In the genomic region with DNA sequence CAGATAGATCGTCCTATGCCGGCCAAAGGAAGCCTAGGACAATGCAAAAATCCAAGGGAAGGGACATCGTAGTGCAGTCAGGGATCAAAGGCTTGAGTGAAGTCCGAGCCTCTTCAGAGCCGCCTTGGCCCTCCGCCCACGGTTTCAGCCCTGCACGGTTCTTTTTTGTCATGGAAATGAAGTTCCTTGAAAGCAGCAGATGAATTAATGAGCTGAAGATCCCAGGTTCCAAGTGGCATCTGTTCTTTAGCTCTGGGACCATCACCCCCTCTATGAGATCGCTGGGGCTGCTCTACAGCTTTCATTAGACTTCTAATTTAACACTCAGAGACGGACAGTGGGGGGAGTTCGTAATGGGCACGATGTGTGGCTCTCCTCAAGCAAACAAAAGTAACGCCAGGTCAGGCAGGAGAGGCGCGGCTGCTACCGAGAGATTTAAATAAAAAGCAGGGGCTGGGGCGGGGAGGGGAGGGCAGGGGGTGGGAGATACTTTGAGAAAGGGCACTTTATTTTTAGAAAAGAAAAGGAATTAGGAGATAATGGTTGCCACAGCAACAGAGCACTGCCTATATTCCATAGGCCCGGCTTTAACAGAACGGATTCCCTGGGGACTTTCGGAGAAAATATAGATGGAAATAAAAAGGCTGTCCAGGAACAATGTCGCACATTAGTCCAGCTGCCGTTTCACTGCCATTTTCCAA, we compare ENCODE assay signal across 9 mouse cellular contexts.
DNase-seq lines count a peak whose midpoint lies in the region; ATAC-seq and TF ChIP-seq lines count a peak whose summit lies in the region.
"Had no signal": no experiment of that assay in that cellular context is flagged by ENCODE, and none has a peak within 500 bp of the region (broad histone marks: within the 10 kb centered on the region; RNA-seq: fewer than 3 reads in every experiment).

No protein-coding gene starts in this region.

- ATAC-seq in limb, embryonic 14.5 days (ENCODE audit: low FRiP score, low read depth) = no peak
- ATAC-seq in megakaryocyte progenitor cell, adult 5-6 weeks (replicated peaks; ENCODE audit: poor library complexity) = no peak

- no peaks in the 10 kb centered on the region for H3K36me3 ChIP-seq in limb, embryonic 14.5 days (ENCODE audit: control insufficient read depth, insufficient read depth, low read length)

- 16% methylated on average over 22 of the region's 22 CpGs for WGBS in limb, embryonic 14.5 days

- no peaks in the 10 kb centered on the region for H3K27me3 ChIP-seq in limb, embryonic 14.5 days (ENCODE audit: control insufficient read depth, insufficient read depth, low read length)

- no peak overlapping the region for H3K27ac ChIP-seq in limb, embryonic 14.5 days (replicated peaks; ENCODE audit: low read depth, low read length)
- H3K27ac ChIP-seq: macrophage had no signal

- H3K9me3 ChIP-seq in limb, embryonic 14.5 days (ENCODE audit: control insufficient read depth, low read length) = no peaks in the 10 kb centered on the region

- no peaks in the 10 kb centered on the region; the same call in 1 of the 2 replicates for H3K4me1 ChIP-seq in limb, embryonic 14.5 days (ENCODE audit: control insufficient read depth, insufficient read depth, low read length)

- H3K4me2 ChIP-seq in limb, embryonic 14.5 days (replicated peaks; ENCODE audit: low read depth, low read length, severe bottlenecking) = peak overlapping the region; percentile 19; the same call in 1 of the 2 replicates

- no peak for TF ChIP-seq POLR2A in limb, embryonic 14.5 days (IDR thresholded peaks at IDR 0.05; ENCODE audit: borderline replicate concordance, extremely low read depth, insufficient read depth, insufficient read length)

- peak; percentile 73 to 79 for DNase-seq in cerebellum, postnatal 10 days
- DNase-seq in cerebellum, adult 11 months = no peak
- peak; percentile 71 for DNase-seq in right cerebral cortex, postnatal 10 days (ENCODE audit: low spot score in 2 of 2)
- no peak for DNase-seq in right cerebral cortex, postnatal 25 days
- peak; percentile 35 for DNase-seq in limb, embryonic 14.5 days (ENCODE audit: low spot score)
- no peak for DNase-seq in ovary, adult 18-20 months (ENCODE audit: low spot score)
- no peak for DNase-seq in layer of hippocampus, adult 9-10 months (ENCODE audit: low spot score)

- no peak overlapping the region for H3K4me3 ChIP-seq in limb, embryonic 14.5 days (replicated peaks; ENCODE audit: low read length)

- H3K9ac ChIP-seq in limb, embryonic 14.5 days (ENCODE audit: low read depth, low read length, severe bottlenecking) = no peak overlapping the region

Comparison
In these comparisons a context has a peak if more than half of its experiments do, and no peak if none do; other contexts are left out.
1. DNase-seq: peak in cerebellum, postnatal 10 days (2 of 2), right cerebral cortex, postnatal 10 days (2 of 2) and limb, embryonic 14.5 days (single experiment); none in cerebellum, adult 11 months (single experiment), right cerebral cortex, postnatal 25 days (single experiment), ovary, adult 18-20 months (single experiment) and layer of hippocampus, adult 9-10 months (single experiment).